Mouse (Mus musculus) liver, adult 2 months (tissue): ENCODE measurements at regions not wholly inside any gene's neighbourhood (a gene's known extent, or its start where the extent isn't known, plus 50 kb on each side); places are given as distances from the start of the nearest gene placed in this dataset.
"Not testable (repeated sequence)": the region's sequence is repeated elsewhere in the genome, so short reads cannot be mapped to it uniquely, and the experiment has no call there.

Experiments used
- CTCF ChIP-seq: fragments of 200-500 bp; IDR thresholded peaks from 2 replicates; pipeline ENCODE4 v1.5.1; 2011; ENCODE audit warnings: low read depth, low read length, control low read depth
- POLR2A ChIP-seq: fragments of 200-500 bp; IDR thresholded peaks from 2 replicates; pipeline ENCODE4 v1.6.1; 2011; ENCODE audit warnings: low read length, control low read depth; ENCODE audit not compliant: insufficient read depth; ENCODE audit errors: extremely low read depth

DNA sequence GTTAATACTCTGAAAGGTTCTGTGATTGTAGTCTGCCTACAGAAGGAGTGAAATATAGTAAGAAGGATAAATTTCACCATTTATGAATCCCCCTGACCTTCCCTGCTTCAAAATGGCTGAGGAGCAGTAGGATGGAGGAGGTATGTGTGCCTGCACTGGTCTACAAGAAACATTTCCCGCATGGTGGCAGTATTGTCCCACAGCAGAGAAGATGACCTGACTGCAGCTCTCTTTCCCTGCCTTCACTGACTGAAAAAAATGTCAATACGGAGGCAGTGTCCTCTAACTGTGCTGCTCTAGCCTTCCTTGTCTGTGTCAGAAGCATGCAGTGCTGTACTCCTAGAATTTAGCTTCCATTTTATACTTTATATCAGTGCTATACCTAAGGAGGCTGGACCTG is 177.2 kb upstream of the Olfr1324 start:
- TF ChIP-seq POLR2A, CTCF: not testable (repeated sequence)
